Mouse (Mus musculus) stomach, embryonic 15.5 days (tissue): Measurements from ENCODE around the gene Abcc4. TPM values are rescaled to one million over a fixed set of nuclear protein-coding genes. Genes with fewer than 3 reads are reported as not detected.
A peak's percentile ranks its signal among the peaks of the same experiment; 100 is the strongest.

Experiments
- ATAC-seq: fragments of 200-750 bp; cut with Nextera tagmentation; 2 replicates; pipeline ENCODE4 v1.8.0; 2017; ENCODE audit warnings: low read depth, moderate number of reproducible peaks, moderate TSS enrichment; ENCODE audit not compliant: insufficient read depth, low FRiP score
- H3K27ac ChIP-seq: fragments of 300-500 bp; sonication (generic); 2 replicates; pipeline ENCODE4 v1.5.1; 2015; ENCODE audit warnings: mild to moderate bottlenecking, inconsistent platforms
- H3K27me3 ChIP-seq: fragments of 300-500 bp; sonication (generic); replicated peaks from 2 replicates; pipeline ENCODE4 v1.6.1; 2015; ENCODE audit warnings: inconsistent platforms
- H3K36me3 ChIP-seq: fragments of 300-500 bp; sonication (generic); 2 replicates; pipeline ENCODE4 v1.6.1; 2015; ENCODE audit warnings: inconsistent platforms
- H3K4me1 ChIP-seq: fragments of 300-500 bp; sonication (generic); 2 replicates; pipeline ENCODE4 v1.6.1; 2015; ENCODE audit warnings: inconsistent platforms
- H3K4me2 ChIP-seq: fragments of 300-500 bp; sonication (generic); 2 replicates; pipeline ENCODE4 v1.6.1; 2015; ENCODE audit warnings: mild to moderate bottlenecking, inconsistent platforms
- H3K4me3 ChIP-seq: fragments of 300-500 bp; sonication (generic); replicated peaks from 2 replicates; pipeline ENCODE4 v1.5.1; 2015; ENCODE audit warnings: inconsistent platforms
- H3K9ac ChIP-seq: fragments of 300-500 bp; sonication (generic); 2 replicates; pipeline ENCODE4 v1.6.1; 2015; ENCODE audit warnings: inconsistent platforms
- H3K9me3 ChIP-seq: fragments of 300-500 bp; sonication (generic); 2 replicates; pipeline ENCODE4 v1.6.1; 2016; ENCODE audit warnings: inconsistent platforms
- WGBS: fragments of 180-500 bp; shearing (Covaris S2); methylation state at CpG from one replicate; pipeline ENCODE4 v1.1.7; 2015; 5-methylcytosine and 5-hydroxymethylcytosine counted together
- polyA plus RNA-seq: library from polyadenylated mRNA; unstranded; fragments of >200 nt; fragmentation: Nextera tagmentation; extraction: Ambion mirVana; gene quantifications from 2 replicates; pipeline ENCODE4 v1.2.1, GENCODE M21; 2015

Gene Abcc4
- polyA plus RNA-seq, 1 experiment from 2014 or later = 4.0 TPM

GRCm38 (mm10) chr14:118474226-118475099 is 231.6 kb downstream of the Abcc4 start:
- H3K9me3 ChIP-seq = no peaks in the 10 kb centered on the region; the same call in 1 of the 2 replicates
- 0 out of 2 replicates have a peak overlapping the region, but pooled peaks have one; percentile 16 for H3K9ac ChIP-seq
- peak overlapping the region; percentile 86 for H3K27ac ChIP-seq
- H3K27me3 ChIP-seq = peaks cover 18% of the 10 kb centered on the region
- ATAC-seq = peak; percentile 85
- H3K36me3 ChIP-seq = no peaks in the 10 kb centered on the region
- H3K4me2 ChIP-seq = peak overlapping the region; percentile 90
- 0 out of 2 replicates have a peak, but pooled peaks cover 7% of the 10 kb centered on the region for H3K4me1 ChIP-seq
- WGBS = 13% methylated on average over 26 of the region's 26 CpGs
- peak overlapping the region; percentile 45 for H3K4me3 ChIP-seq

- WGBS = under 1% methylated on average over 37 of the region's 37 CpGs
- Histone ChIP-seq H3K4me2 (peak overlapping the region; percentile 90), H3K4me1 (0 out of 2 replicates have a peak, but pooled peaks cover 7% of the 10 kb centered on the region), H3K4me3 (peak overlapping the region; percentile 45), H3K27me3 (peaks cover 18% of the 10 kb centered on the region), H3K27ac (peak overlapping the region; percentile 78), H3K9me3 (no peaks in the 10 kb centered on the region; the same call in 1 of the 2 replicates), H3K36me3 (no peaks in the 10 kb centered on the region), H3K9ac (0 out of 2 replicates have a peak overlapping the region, but pooled peaks have one; percentile 16)
- peak; percentile 77 for ATAC-seq
Observed at GRCm38 (mm10) chr14:118473831-118474193, 232.2 kb downstream of the Abcc4 start.

GRCm38 (mm10) chr14:118473188-118473830 is 232.7 kb downstream of the Abcc4 start:
- H3K27ac ChIP-seq = peak overlapping the region; percentile 78
- H3K4me2 ChIP-seq = peak overlapping the region; percentile 90
- H3K36me3 ChIP-seq = no peaks in the 10 kb centered on the region
- no peaks in the 10 kb centered on the region; the same call in 1 of the 2 replicates for H3K9me3 ChIP-seq
- peaks cover 18% of the 10 kb centered on the region for H3K27me3 ChIP-seq
- peak overlapping the region; percentile 45 for H3K4me3 ChIP-seq
- 0 out of 2 replicates have a peak, but pooled peaks cover 7% of the 10 kb centered on the region for H3K4me1 ChIP-seq
- H3K9ac ChIP-seq = 0 out of 2 replicates have a peak overlapping the region, but pooled peaks have one; percentile 16
- no peak for ATAC-seq
- 9% methylated on average over 20 of the region's 20 CpGs for WGBS

GRCm38 (mm10) chr14:118465331-118465730 is 240.7 kb downstream of the Abcc4 start:
- no peaks in the 10 kb centered on the region for H3K9me3 ChIP-seq
- H3K4me2 ChIP-seq = no peak overlapping the region
- H3K9ac ChIP-seq = no peak overlapping the region
- no peaks in the 10 kb centered on the region for H3K27me3 ChIP-seq
- no peak overlapping the region for H3K27ac ChIP-seq
- H3K4me3 ChIP-seq = no peak overlapping the region
- no peak for ATAC-seq
- WGBS = 58% methylated on average over 2 of the region's 2 CpGs
- no peaks in the 10 kb centered on the region for H3K4me1 ChIP-seq
- H3K36me3 ChIP-seq = no peaks in the 10 kb centered on the region

GRCm38 (mm10) chr14:118464401-118464800 is 241.6 kb downstream of the Abcc4 start:
- Histone ChIP-seq H3K4me2 (no peak overlapping the region), H3K27ac (no peak overlapping the region), H3K36me3 (no peaks in the 10 kb centered on the region), H3K4me3 (no peak overlapping the region), H3K9me3 (no peaks in the 10 kb centered on the region), H3K9ac (no peak overlapping the region), H3K27me3 (no peaks in the 10 kb centered on the region), H3K4me1 (no peaks in the 10 kb centered on the region)
- 84% methylated on average over 3 of the region's 3 CpGs for WGBS
- no peak for ATAC-seq

- no peaks in the 10 kb centered on the region for H3K4me1 ChIP-seq
- H3K4me3 ChIP-seq = no peak overlapping the region
- WGBS = 55% methylated on average over 4 of the region's 4 CpGs
- H3K27me3 ChIP-seq = no peaks in the 10 kb centered on the region
- ATAC-seq = no peak
- H3K9me3 ChIP-seq = no peaks in the 10 kb centered on the region
- no peak overlapping the region for H3K4me2 ChIP-seq
- no peak overlapping the region for H3K9ac ChIP-seq
- no peak overlapping the region for H3K27ac ChIP-seq
- no peaks in the 10 kb centered on the region for H3K36me3 ChIP-seq
Observed at GRCm38 (mm10) chr14:118452572-118452971, 253.4 kb downstream of the Abcc4 start.

- no peaks in the 10 kb centered on the region for H3K36me3 ChIP-seq
- peaks cover 47% of the 10 kb centered on the region for H3K27me3 ChIP-seq
- H3K4me1 ChIP-seq = peaks cover 11% of the 10 kb centered on the region
- H3K9ac ChIP-seq = no peak overlapping the region
- H3K9me3 ChIP-seq = no peaks in the 10 kb centered on the region
- 77% methylated on average over 8 of the region's 8 CpGs for WGBS
- ATAC-seq = no peak
- no peak overlapping the region for H3K4me3 ChIP-seq
- no peak overlapping the region for H3K27ac ChIP-seq
- H3K4me2 ChIP-seq = no peak overlapping the region
Observed at GRCm38 (mm10) chr14:118440155-118440554, 265.9 kb downstream of the Abcc4 start.

GRCm38 (mm10) chr14:118437156-118437931 is 268.7 kb downstream of the Abcc4 start:
- H3K9me3 ChIP-seq = no peaks in the 10 kb centered on the region
- H3K4me2 ChIP-seq = peak overlapping the region; percentile 83
- H3K27ac ChIP-seq = no peak overlapping the region
- under 1% methylated on average over 35 of the region's 36 CpGs for WGBS
- H3K4me3 ChIP-seq = peak overlapping the region; percentile 46
- H3K36me3 ChIP-seq = no peaks in the 10 kb centered on the region
- H3K9ac ChIP-seq = no peak overlapping the region
- peaks cover 11% of the 10 kb centered on the region for H3K4me1 ChIP-seq
- H3K27me3 ChIP-seq = peaks cover 47% of the 10 kb centered on the region
- ATAC-seq = peak; percentile 50; the same call in 1 of the 2 replicates

GRCm38 (mm10) chr14:118436791-118437155 is 269.2 kb downstream of the Abcc4 start:
- peak; percentile 56; the same call in 1 of the 2 replicates for ATAC-seq
- H3K27ac ChIP-seq = no peak overlapping the region
- no peak overlapping the region for H3K9ac ChIP-seq
- peak overlapping the region; percentile 83 for H3K4me2 ChIP-seq
- no peaks in the 10 kb centered on the region for H3K36me3 ChIP-seq
- whole genome bisulfite sequencing = under 1% methylated on average over 30 of the region's 31 CpGs
- H3K9me3 ChIP-seq = no peaks in the 10 kb centered on the region
- peak overlapping the region; percentile 46 for H3K4me3 ChIP-seq
- peaks cover 11% of the 10 kb centered on the region for H3K4me1 ChIP-seq
- H3K27me3 ChIP-seq = peaks cover 47% of the 10 kb centered on the region

GRCm38 (mm10) chr14:118435676-118436330 is 270.2 kb downstream of the Abcc4 start:
- no peak overlapping the region for H3K9ac ChIP-seq
- 27% methylated on average over 12 of the region's 12 CpGs for WGBS
- ATAC-seq = no peak

GRCm38 (mm10) chr14:118434842-118435241 is 271.2 kb downstream of the Abcc4 start:
- no peak for ATAC-seq
- peaks cover 11% of the 10 kb centered on the region for H3K4me1 ChIP-seq
- H3K9me3 ChIP-seq = no peaks in the 10 kb centered on the region
- H3K27ac ChIP-seq = no peak overlapping the region
- H3K4me2 ChIP-seq = no peak overlapping the region
- H3K36me3 ChIP-seq = no peaks in the 10 kb centered on the region
- H3K4me3 ChIP-seq = no peak overlapping the region
- H3K27me3 ChIP-seq = peaks cover 35% of the 10 kb centered on the region
- WGBS = 80% methylated on average over 4 of the region's 4 CpGs
- H3K9ac ChIP-seq = no peak overlapping the region

More at GRCm38 (mm10) chr14:118435676-118436330, 270.2 kb downstream of the Abcc4 start:
- peaks cover 11% of the 10 kb centered on the region for H3K4me1 ChIP-seq
- no peak overlapping the region for H3K27ac ChIP-seq
- H3K36me3 ChIP-seq = no peaks in the 10 kb centered on the region
- H3K4me3 ChIP-seq = no peak overlapping the region
- H3K9me3 ChIP-seq = no peaks in the 10 kb centered on the region
- peaks cover 41% of the 10 kb centered on the region for H3K27me3 ChIP-seq
- H3K4me2 ChIP-seq = no peak overlapping the region
